Mouse (Mus musculus) lung, embryonic 14.5 days (tissue): ENCODE results near the gene Upk1b. TPM values are rescaled to one million over a fixed set of nuclear protein-coding genes. Genes with fewer than 3 reads are reported as not detected.

ENCODE experiments used
- ATAC-seq: fragments of 200-750 bp; cut with Nextera tagmentation; 2 replicates; pipeline ENCODE4 v1.8.0; 2017; ENCODE audit warnings: mild to moderate bottlenecking, moderate TSS enrichment, moderate library complexity; ENCODE audit not compliant: insufficient read depth
- DNase-seq: peaks from one replicate; pipeline ENCODE4 v3.0.0-alpha.2; 2015
- H3K27ac ChIP-seq: fragments of 300-500 bp; sonication (generic); 2 replicates; pipeline ENCODE4 v1.5.1; 2014; ENCODE audit warnings: low read depth, mild to moderate bottlenecking, moderate library complexity
- H3K27me3 ChIP-seq: fragments of 300-500 bp; sonication (generic); 2 replicates; pipeline ENCODE4 v1.6.1; 2014; ENCODE audit warnings: low read length, control low read depth; ENCODE audit not compliant: insufficient read depth
- H3K36me3 ChIP-seq: fragments of 300-500 bp; sonication (generic); 2 replicates; pipeline ENCODE4 v1.6.1; 2014; ENCODE audit warnings: control low read depth; ENCODE audit not compliant: insufficient read depth
- H3K4me1 ChIP-seq: fragments of 300-500 bp; sonication (generic); 2 replicates; pipeline ENCODE4 v1.6.1; 2014; ENCODE audit warnings: antibody characterized with exemption, control low read depth; ENCODE audit not compliant: insufficient read depth
- H3K4me2 ChIP-seq: fragments of 300-500 bp; sonication (generic); 2 replicates; pipeline ENCODE4 v1.6.1; 2014; ENCODE audit warnings: mild to moderate bottlenecking
- H3K4me3 ChIP-seq: fragments of 300-500 bp; sonication (generic); 2 replicates; pipeline ENCODE4 v1.5.1; 2014; ENCODE audit warnings: low read depth, low read length
- H3K9ac ChIP-seq: fragments of 300-500 bp; sonication (generic); 2 replicates; pipeline ENCODE4 v1.6.1; 2014
- H3K9me3 ChIP-seq: fragments of 300-500 bp; sonication (generic); 2 replicates; pipeline ENCODE4 v1.6.1; 2016; ENCODE audit warnings: low read depth, low read length, control low read depth
- CTCF ChIP-seq: IDR thresholded peaks from 2 replicates; pipeline ENCODE4 v1.5.1; 2016; ENCODE audit warnings: antibody characterized with exemption, low read depth
- WGBS: fragments of 180-500 bp; shearing (Covaris S2); extraction: QIAGEN DNeasy Blood & Tissue Kit; methylation state at CpG from one replicate; pipeline ENCODE4 v1.1.7; 2014; 5-methylcytosine and 5-hydroxymethylcytosine counted together
- polyA plus RNA-seq: library from polyadenylated mRNA; unstranded; fragments of >200 nt; fragmentation: Nextera tagmentation; extraction: Ambion mirVana; gene quantifications from 2 replicates; pipeline ENCODE4 v1.2.1, GENCODE M21; 2014

Upk1b gene
- polyA plus RNA-seq, 1 experiment from 2014 or later: 15.4 TPM

DNA sequence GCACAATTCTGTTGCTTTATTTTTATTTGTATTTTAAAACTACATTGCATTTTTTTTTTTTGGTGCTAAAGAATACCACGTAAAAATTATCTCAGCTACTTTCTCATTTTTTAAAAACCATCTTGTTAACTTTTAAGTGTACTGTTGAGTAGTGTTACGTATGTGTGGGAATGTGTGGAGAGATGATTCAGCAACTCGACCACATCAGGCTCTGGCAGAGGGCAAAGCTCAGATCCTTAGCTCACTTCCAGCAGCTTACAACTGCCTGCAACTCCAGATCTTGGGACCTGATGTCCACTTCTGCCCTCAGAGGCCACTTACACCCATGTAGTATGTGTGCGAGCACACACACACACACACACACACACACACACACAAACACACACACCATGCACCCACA is 43.6 kb downstream of the Upk1b start:
- no peak for TF ChIP-seq CTCF
- DNase-seq (no peak), ATAC-seq (no peak)
- no peaks in the 10 kb centered on the region; the same call in none of the 2 replicates for H3K4me1 ChIP-seq
- peak overlapping the region; percentile 60; the same call in 1 of the 2 replicates for H3K27ac ChIP-seq
- H3K4me2 ChIP-seq: no peak overlapping the region
- H3K27me3 ChIP-seq: no peaks in the 10 kb centered on the region
- peaks cover 50% of the 10 kb centered on the region for H3K36me3 ChIP-seq
- no peaks in the 10 kb centered on the region for H3K9me3 ChIP-seq
- WGBS: 41% methylated on average over 4 of the region's 4 CpGs
- H3K9ac ChIP-seq: no peak overlapping the region
- no peak overlapping the region for H3K4me3 ChIP-seq

DNA sequence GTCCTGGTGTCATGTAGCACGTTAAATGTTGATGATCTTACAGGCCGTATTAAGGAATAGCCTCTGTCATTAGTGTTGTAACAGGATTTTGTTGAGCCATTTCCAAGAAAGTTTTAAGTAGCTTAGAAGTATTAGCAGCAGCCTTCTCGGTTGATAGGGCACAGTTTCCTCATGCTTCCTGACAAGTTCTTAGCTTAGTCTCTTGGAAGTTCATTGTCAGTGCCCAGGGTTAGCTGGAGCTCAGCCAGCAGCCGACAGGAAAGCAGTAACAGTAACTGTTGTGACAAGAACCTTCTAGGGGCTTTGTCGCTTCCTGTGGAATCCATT is 44.0 kb downstream of the Upk1b start:
- DNase-seq (peak; percentile 89), ATAC-seq (peak; percentile 70)
- peaks cover 50% of the 10 kb centered on the region for H3K36me3 ChIP-seq
- H3K4me3 ChIP-seq: no peak overlapping the region
- H3K4me2 ChIP-seq: peak overlapping the region; percentile 19; the same call in 1 of the 2 replicates
- TF ChIP-seq CTCF: no peak
- 17% methylated on average over 5 of the region's 5 CpGs for WGBS
- no peak overlapping the region for H3K9ac ChIP-seq
- no peaks in the 10 kb centered on the region for H3K27me3 ChIP-seq
- peak overlapping the region; percentile 81 for H3K27ac ChIP-seq
- no peaks in the 10 kb centered on the region for H3K9me3 ChIP-seq
- no peaks in the 10 kb centered on the region; the same call in none of the 2 replicates for H3K4me1 ChIP-seq

DNA sequence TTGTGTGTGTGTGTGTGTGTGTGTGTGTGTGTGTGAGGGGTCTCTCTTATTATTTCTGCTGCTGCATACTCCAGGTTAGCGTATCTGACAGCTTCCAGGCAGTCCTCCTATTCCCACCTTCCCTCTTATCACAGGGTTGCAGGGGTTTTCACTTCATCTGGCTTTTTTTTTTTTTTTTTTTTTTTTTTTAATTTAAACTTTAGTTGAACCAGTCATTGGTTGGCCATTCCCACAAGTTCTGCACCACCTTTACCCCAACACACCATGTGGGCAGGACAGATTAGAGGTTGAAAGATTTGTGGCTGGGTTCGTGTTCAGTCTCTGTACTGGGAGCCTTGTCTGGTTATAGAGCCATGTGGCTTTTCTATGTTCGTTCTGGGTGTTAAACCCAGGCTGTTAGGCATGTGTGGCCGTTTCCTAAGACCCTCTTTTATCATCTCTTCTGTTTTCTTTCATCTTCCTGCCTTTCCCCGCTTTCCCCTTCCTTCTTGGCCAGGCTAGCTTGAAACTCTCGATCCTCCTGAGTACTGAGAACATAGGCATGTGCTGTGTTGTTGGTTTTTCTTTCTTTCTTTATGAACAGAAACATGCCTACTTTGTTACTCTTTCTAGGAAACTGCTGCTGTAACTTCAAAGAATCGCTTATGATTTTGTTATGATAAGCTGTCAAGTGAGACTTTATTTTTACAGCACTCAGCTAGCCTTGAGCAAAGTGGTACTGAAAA is 44.5 kb downstream of the Upk1b start:
- no peak overlapping the region for H3K4me3 ChIP-seq
- no peak for DNase-seq
- peak overlapping the region; percentile 81 for H3K27ac ChIP-seq
- peak overlapping the region; percentile 19; the same call in 1 of the 2 replicates for H3K4me2 ChIP-seq
- no peak overlapping the region for H3K9ac ChIP-seq
- TF ChIP-seq CTCF: no peak
- ATAC-seq: peak; percentile 45; the same call in 1 of the 2 replicates
- WGBS: 31% methylated on average over 7 of the region's 7 CpGs
- no peaks in the 10 kb centered on the region; the same call in none of the 2 replicates for H3K4me1 ChIP-seq
- no peaks in the 10 kb centered on the region for H3K27me3 ChIP-seq
- peaks cover 46% of the 10 kb centered on the region for H3K36me3 ChIP-seq
- no peaks in the 10 kb centered on the region for H3K9me3 ChIP-seq

DNA sequence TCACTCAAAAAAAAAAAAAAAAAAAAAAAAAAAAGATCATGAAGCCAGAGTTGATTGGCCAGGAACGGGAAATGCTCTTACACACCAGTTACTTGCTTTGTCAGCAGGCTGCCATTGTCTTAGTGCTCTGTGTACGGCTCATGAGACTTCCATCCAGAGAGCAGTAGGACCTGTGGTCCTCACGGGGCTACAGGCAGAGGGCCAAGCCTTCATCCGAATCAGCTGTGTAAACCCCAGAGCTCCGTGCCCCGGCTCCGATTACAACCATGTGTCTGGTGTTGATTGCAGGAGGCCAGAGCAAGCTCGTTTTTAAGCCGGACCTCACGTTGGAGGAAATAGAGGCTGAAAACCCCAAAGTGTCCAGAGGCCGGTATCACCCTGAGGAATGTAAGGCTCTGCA is 46.5 kb downstream of the Upk1b start:
- H3K4me1 ChIP-seq: no peaks in the 10 kb centered on the region; the same call in none of the 2 replicates
- TF ChIP-seq CTCF: no peak
- ATAC-seq: no peak
- WGBS: 50% methylated on average over 11 of the region's 11 CpGs
- H3K36me3 ChIP-seq: peaks cover 29% of the 10 kb centered on the region
- no peak overlapping the region for H3K9ac ChIP-seq
- no peak overlapping the region; the same call in 1 of the 2 replicates for H3K4me2 ChIP-seq
- DNase-seq: peak; percentile 29
- no peaks in the 10 kb centered on the region for H3K9me3 ChIP-seq
- H3K27ac ChIP-seq: no peak overlapping the region
- H3K27me3 ChIP-seq: no peaks in the 10 kb centered on the region
- no peak overlapping the region for H3K4me3 ChIP-seq

DNA sequence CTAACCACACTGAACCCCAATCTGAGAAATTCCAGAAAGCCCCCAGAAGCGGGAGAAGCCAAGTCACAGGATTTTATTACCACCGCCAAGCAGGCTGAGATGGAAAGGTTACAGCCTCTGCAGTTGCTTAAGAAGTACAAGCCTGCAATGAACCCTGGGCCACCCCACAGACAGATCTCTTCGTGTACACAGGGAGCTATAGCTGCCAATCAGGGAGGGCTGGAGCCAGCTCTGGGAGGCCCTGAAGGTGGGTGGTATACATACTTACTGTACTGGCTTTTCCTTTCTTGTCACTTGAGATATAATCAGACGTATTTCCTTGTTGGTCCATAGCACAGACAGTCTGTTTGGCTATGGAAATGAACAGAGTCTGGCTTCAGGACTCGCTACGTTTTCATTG is 49.3 kb downstream of the Upk1b start:
- no peaks in the 10 kb centered on the region for H3K27me3 ChIP-seq
- ATAC-seq: no peak
- TF ChIP-seq CTCF: no peak
- H3K9ac ChIP-seq: no peak overlapping the region
- no peak overlapping the region for H3K27ac ChIP-seq
- no peak overlapping the region for H3K4me2 ChIP-seq
- H3K36me3 ChIP-seq: peaks cover 18% of the 10 kb centered on the region; the same call in 1 of the 2 replicates
- no peak overlapping the region for H3K4me3 ChIP-seq
- DNase-seq: no peak
- no peaks in the 10 kb centered on the region; the same call in 1 of the 2 replicates for H3K4me1 ChIP-seq
- H3K9me3 ChIP-seq: no peaks in the 10 kb centered on the region
- 59% methylated on average over 6 of the region's 6 CpGs for WGBS

DNA sequence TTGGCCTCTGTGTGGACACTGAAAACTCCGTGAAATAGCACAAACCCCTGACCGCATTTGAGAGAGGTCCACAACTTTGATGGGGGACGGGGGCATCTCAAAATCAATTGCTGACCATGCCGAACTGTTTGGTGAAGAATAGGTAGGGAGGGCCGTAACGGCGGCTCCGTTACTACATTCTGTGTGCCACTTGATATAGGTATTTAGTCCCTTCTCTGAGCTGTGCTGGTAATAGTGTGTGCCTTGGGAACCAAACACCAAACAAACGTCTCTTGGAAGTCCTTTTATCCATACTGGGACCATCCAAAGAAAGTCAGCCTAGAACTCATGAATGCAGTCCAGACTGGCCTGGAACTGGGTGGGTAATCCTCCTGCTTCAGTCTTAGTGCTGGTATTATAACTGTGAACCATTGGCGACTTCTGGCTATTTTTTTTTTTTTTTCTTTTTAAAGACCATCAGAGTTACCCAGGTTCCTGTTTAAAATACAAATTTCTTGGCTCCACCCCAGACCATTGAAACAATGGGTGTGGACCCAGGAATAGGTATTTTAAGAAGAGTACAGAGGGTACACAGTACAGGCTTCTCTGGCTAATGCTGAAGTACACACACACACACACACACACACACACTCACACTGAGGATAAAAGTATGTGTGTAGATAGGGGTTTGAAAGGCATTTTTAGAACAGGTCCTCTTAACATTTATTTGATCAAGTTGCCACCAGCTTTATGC is 56.0 kb downstream of the Upk1b start:
- H3K9me3 ChIP-seq: no peaks in the 10 kb centered on the region
- ATAC-seq (no peak), DNase-seq (no peak)
- WGBS: 86% methylated on average over 10 of the region's 10 CpGs
- H3K36me3 ChIP-seq: peaks cover 7% of the 10 kb centered on the region; the same call in 1 of the 2 replicates
- H3K9ac ChIP-seq: no peak overlapping the region
- no peaks in the 10 kb centered on the region for H3K4me1 ChIP-seq
- H3K4me2 ChIP-seq: no peak overlapping the region
- no peak overlapping the region for H3K27ac ChIP-seq
- no peaks in the 10 kb centered on the region for H3K27me3 ChIP-seq
- no peak overlapping the region for H3K4me3 ChIP-seq
- no peak for TF ChIP-seq CTCF

DNA sequence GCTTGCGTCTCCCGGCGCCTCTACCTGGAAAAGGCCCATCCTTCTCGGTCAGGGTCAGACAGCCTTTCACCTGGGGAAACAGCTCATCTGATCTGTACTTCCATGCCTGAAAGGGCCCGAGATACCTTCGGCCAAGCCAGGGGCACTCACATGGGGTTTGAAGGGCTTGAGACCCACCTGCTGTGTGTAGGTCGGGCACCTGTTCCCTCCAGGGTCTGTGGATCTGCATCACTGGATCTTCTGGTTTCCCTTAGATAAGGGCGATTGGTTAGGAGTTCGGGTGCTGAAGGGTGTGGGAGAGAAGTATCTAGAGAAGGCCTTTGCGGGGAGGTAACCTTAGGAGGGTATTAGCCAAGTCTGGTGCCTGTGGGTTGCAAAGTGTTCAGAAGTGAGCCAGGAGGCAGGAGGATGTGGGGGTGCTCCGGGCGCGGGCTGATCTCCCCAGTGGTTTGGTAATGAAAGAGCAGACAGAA is 57.4 kb downstream of the Upk1b start:
- DNase-seq (peak; percentile 55), ATAC-seq (peak; percentile 56; the same call in 1 of the 2 replicates)
- Histone ChIP-seq H3K9ac (peak overlapping the region; percentile 81), H3K27me3 (no peaks in the 10 kb centered on the region), H3K36me3 (peaks cover 7% of the 10 kb centered on the region; the same call in 1 of the 2 replicates), H3K4me1 (no peaks in the 10 kb centered on the region), H3K4me2 (peak overlapping the region; percentile 90), H3K9me3 (no peaks in the 10 kb centered on the region), H3K4me3 (peak overlapping the region; percentile 82), H3K27ac (peak overlapping the region; percentile 83)
- TF ChIP-seq CTCF: no peak
- WGBS: under 1% methylated on average over 13 of the region's 13 CpGs
